Mouse (Mus musculus) layer of hippocampus, adult 11-12 months (tissue): ENCODE measurements at regions not wholly inside any gene's neighbourhood (a gene's known extent, or its start where the extent isn't known, plus 50 kb on each side); places are given as distances from the start of the nearest gene placed in this dataset.

Experiments used
- DNase-seq: peaks from one replicate; pipeline ENCODE4 v3.0.0; 2022; ENCODE audit warnings: low spot score

- no peak for DNase-seq
These were observed 177.7 kb upstream of the Gm11114 start for GRCm38 (mm10) chr9:85134900-85135299.

- no peak for DNase-seq
These were observed 175.6 kb upstream of the Gm11114 start for GRCm38 (mm10) chr9:85136715-85137582.

GRCm38 (mm10) chr9:85139891-85140290, 172.7 kb upstream of the Gm11114 start:
- DNase-seq: no peak

GRCm38 (mm10) chr9:85144363-85144762, 168.2 kb upstream of the Gm11114 start:
- DNase-seq: no peak

GRCm38 (mm10) chr9:85165632-85166031, 146.9 kb upstream of the Gm11114 start:
- no peak for DNase-seq

GRCm38 (mm10) chr9:85167243-85167642, 145.3 kb upstream of the Gm11114 start:
- no peak for DNase-seq

- no peak for DNase-seq
These were observed 138.1 kb upstream of the Gm11114 start for GRCm38 (mm10) chr9:85174431-85174830.

- DNase-seq: no peak
These were observed 111.4 kb upstream of the Gm11114 start for GRCm38 (mm10) chr9:85201202-85201601.

- no peak for DNase-seq
These were observed 87.7 kb upstream of the Gm11114 start for GRCm38 (mm10) chr9:85224870-85225269.
